Mouse (Mus musculus): ENCODE data around the gene Myo1b.

DNA sequence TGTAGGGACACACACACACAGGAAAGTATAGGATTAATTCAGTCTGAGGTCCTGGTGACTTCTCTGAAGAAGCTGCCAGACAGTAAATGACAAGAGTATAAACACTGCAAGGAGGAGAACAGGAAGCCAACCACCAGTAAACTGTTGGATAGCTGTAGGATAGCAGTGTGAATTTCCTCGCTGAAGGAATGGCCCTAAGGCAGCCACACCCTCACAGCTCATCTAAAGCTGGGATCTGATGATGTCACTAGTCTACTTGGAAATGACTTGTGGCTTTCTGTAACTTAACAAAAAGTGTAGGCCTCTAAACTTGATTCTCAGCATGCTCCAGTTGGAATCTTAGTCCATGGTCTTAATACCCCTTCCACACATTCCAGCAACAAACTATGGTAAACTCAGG, 100.2 kb downstream of the Myo1b start:
- TF ChIP-seq CTCF (IDR thresholded peaks at IDR 0.05) = no peak
- TF ChIP-seq POLR2A (IDR thresholded peaks at IDR 0.05; ENCODE audit: insufficient read depth, low read depth, low read length) = no peak
